Comparison of ENCODE assay signal across 8 mouse cellular contexts in the genomic region with DNA sequence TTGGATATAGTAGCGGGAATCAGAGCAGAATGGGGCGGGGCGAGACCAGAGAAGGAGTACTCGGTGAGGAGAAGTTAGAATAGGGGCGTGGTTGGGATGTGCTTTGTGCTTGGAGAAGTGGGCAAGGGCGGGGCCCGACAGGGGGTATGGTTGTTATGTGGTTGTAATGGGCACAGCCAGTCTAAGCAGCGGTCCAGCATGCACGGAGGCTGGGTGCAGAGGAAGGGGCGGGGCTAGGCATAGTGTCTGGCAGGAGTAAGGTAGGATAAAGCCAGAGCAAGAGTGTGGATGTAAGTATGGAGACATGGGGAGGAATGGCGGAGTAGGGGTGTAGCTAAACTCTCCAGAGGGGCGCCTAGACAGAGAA. TPM values are rescaled to one million over a fixed set of nuclear protein-coding genes. Genes with fewer than 3 reads are reported as not detected.
A peak's percentile ranks its signal among the peaks of the same experiment; 100 is the strongest.
DNase-seq lines count a peak whose midpoint lies in the region; ATAC-seq lines count a peak whose summit lies in the region.

No protein-coding gene starts in this region.

- no peak for DNase-seq in kidney, postnatal 36 days
- no peak for DNase-seq in hindbrain, embryonic 11.5 days (ENCODE audit: low spot score)
- DNase-seq in layer of hippocampus, postnatal 36 days = no peak
- no peak for DNase-seq in cerebellum, adult 9-10 months
- no peak for DNase-seq in adipocyte (ENCODE audit: low spot score)

- no peak overlapping the region for H3K27ac ChIP-seq in kidney, embryonic 14.5 days (ENCODE audit: low read depth, low read length)
- H3K27ac ChIP-seq in brown adipose tissue, adult 24 weeks (replicated peaks; ENCODE audit: low read depth, low read length) = no peak overlapping the region
- H3K27ac ChIP-seq in hindbrain, embryonic 11.5 days (ENCODE audit: low read depth, low read length) = no peak overlapping the region
- H3K27ac ChIP-seq in midbrain, embryonic 13.5 days = peak overlapping the region; percentile 80

- peak overlapping the region; percentile 52 for H3K4me3 ChIP-seq in kidney, embryonic 14.5 days (ENCODE audit: low read length)
- peak overlapping the region; percentile 15; the same call in 1 of the 2 replicates for H3K4me3 ChIP-seq in brown adipose tissue, adult 24 weeks (ENCODE audit: insufficient read depth, low read depth, low read length)
- peak overlapping the region; percentile 44 for H3K4me3 ChIP-seq in hindbrain, embryonic 11.5 days (ENCODE audit: low read depth, low read length)
- H3K4me3 ChIP-seq in midbrain, embryonic 13.5 days (replicated peaks) = peak overlapping the region; percentile 46

- peak; percentile 77 for ATAC-seq in kidney, embryonic 14.5 days (ENCODE audit: low FRiP score, low TSS enrichment)
- peak; percentile 78 for ATAC-seq in hindbrain, embryonic 11.5 days (ENCODE audit: low FRiP score)
- ATAC-seq in midbrain, embryonic 13.5 days = peak; percentile 78

- H3K4me2 ChIP-seq in kidney, embryonic 14.5 days (replicated peaks; ENCODE audit: low read depth, low read length) = peak overlapping the region; percentile 92
- H3K4me2 ChIP-seq in hindbrain, embryonic 11.5 days (replicated peaks; ENCODE audit: low read depth, low read length) = peak overlapping the region; percentile 77
- peak overlapping the region; percentile 77 for H3K4me2 ChIP-seq in midbrain, embryonic 13.5 days (replicated peaks)

- H3K27me3 ChIP-seq in kidney, embryonic 14.5 days (ENCODE audit: control insufficient read depth, insufficient read depth, low read length) = no peaks in the 10 kb centered on the region
- no peaks in the 10 kb centered on the region; the same call in 1 of the 2 replicates for H3K27me3 ChIP-seq in hindbrain, embryonic 11.5 days (ENCODE audit: control insufficient read depth, insufficient read depth, low read length)
- peaks cover 3% of the 10 kb centered on the region; the same call in 1 of the 2 replicates for H3K27me3 ChIP-seq in midbrain, embryonic 13.5 days

- 2% methylated on average over 12 of the region's 12 CpGs for WGBS in kidney, embryonic 14.5 days
- 3% methylated on average over 12 of the region's 12 CpGs for WGBS in hindbrain, embryonic 11.5 days
- 1% methylated on average over 12 of the region's 12 CpGs for WGBS in midbrain, embryonic 13.5 days

- H3K4me1 ChIP-seq in kidney, embryonic 14.5 days (ENCODE audit: control insufficient read depth, insufficient read depth, low read length) = 0 out of 2 replicates have a peak, but pooled peaks cover 5% of the 10 kb centered on the region
- 0 out of 2 replicates have a peak, but pooled peaks cover 3% of the 10 kb centered on the region for H3K4me1 ChIP-seq in brown adipose tissue, adult 24 weeks (ENCODE audit: control insufficient read depth, insufficient read depth, insufficient read length, low read length)
- peaks cover 5% of the 10 kb centered on the region; the same call in 1 of the 2 replicates for H3K4me1 ChIP-seq in hindbrain, embryonic 11.5 days (replicated peaks; ENCODE audit: control insufficient read depth, insufficient read depth, low read length)
- peaks cover 35% of the 10 kb centered on the region for H3K4me1 ChIP-seq in midbrain, embryonic 13.5 days (replicated peaks)

- H3K36me3 ChIP-seq in kidney, embryonic 14.5 days (ENCODE audit: control insufficient read depth, insufficient read depth, low read length) = no peaks in the 10 kb centered on the region
- no peaks in the 10 kb centered on the region for H3K36me3 ChIP-seq in hindbrain, embryonic 11.5 days (ENCODE audit: control insufficient read depth, insufficient read depth, low read length)
- peaks cover 14% of the 10 kb centered on the region; the same call in 1 of the 2 replicates for H3K36me3 ChIP-seq in midbrain, embryonic 13.5 days

- no peak overlapping the region for H3K9ac ChIP-seq in kidney, embryonic 14.5 days (ENCODE audit: low read depth, low read length)
- no peak overlapping the region for H3K9ac ChIP-seq in hindbrain, embryonic 11.5 days (ENCODE audit: low read depth, low read length)
- H3K9ac ChIP-seq in midbrain, embryonic 13.5 days (replicated peaks) = peak overlapping the region; percentile 65; the same call in 1 of the 2 replicates

- no peaks in the 10 kb centered on the region for H3K9me3 ChIP-seq in kidney, embryonic 14.5 days (ENCODE audit: control insufficient read depth, low read length)
- no peaks in the 10 kb centered on the region for H3K9me3 ChIP-seq in hindbrain, embryonic 11.5 days (ENCODE audit: control insufficient read depth, low read length)
- no peaks in the 10 kb centered on the region for H3K9me3 ChIP-seq in midbrain, embryonic 13.5 days

RNA-seq across cellular contexts. Expression of a gene that starts 28.8 kb away (rescaled TPM):
- polyA plus RNA-seq in kidney, embryonic 14.5 days (2014; fragmentation: Nextera tagmentation; extraction: Ambion mirVana) = 0.09 and 0.11 TPM in 2 replicates
- not detected in 2 replicates for polyA plus RNA-seq in brown adipose tissue, adult 24 weeks (2012; ENCODE audit: insufficient read depth, insufficient read length, missing spikeins)
- 33.2 and 39.8 TPM in 2 replicates for polyA plus RNA-seq in hindbrain, embryonic 11.5 days (2014; fragmentation: Nextera tagmentation; extraction: Ambion mirVana)
- polyA plus RNA-seq in midbrain, embryonic 13.5 days (2015; fragmentation: Nextera tagmentation; extraction: Ambion mirVana) = 91.4 and 124 TPM in 2 replicates
- total RNA-seq in layer of hippocampus, postnatal 36 days (2021) = 10 to 100 TPM; 83.5 to 86.9 TPM

RNA-seq across cellular contexts. Expression of a gene that starts 52.2 kb away (rescaled TPM):
- 32.4 and 36.9 TPM in 2 replicates for polyA plus RNA-seq in kidney, embryonic 14.5 days (2014; fragmentation: Nextera tagmentation; extraction: Ambion mirVana)
- 233 and 423 TPM in 2 replicates for polyA plus RNA-seq in brown adipose tissue, adult 24 weeks (2012; ENCODE audit: insufficient read depth, insufficient read length, missing spikeins)
- 16.6 and 26.1 TPM in 2 replicates for polyA plus RNA-seq in hindbrain, embryonic 11.5 days (2014; fragmentation: Nextera tagmentation; extraction: Ambion mirVana)
- 6.8 and 7.1 TPM in 2 replicates for polyA plus RNA-seq in midbrain, embryonic 13.5 days (2015; fragmentation: Nextera tagmentation; extraction: Ambion mirVana)
- total RNA-seq in layer of hippocampus, postnatal 36 days (2021) = 10 to 100 TPM; 19.2 to 28.1 TPM

RNA-seq across cellular contexts. Expression of a gene that starts 57.2 kb away (rescaled TPM):
- polyA plus RNA-seq in kidney, embryonic 14.5 days (2014; fragmentation: Nextera tagmentation; extraction: Ambion mirVana) = 429 and 590 TPM in 2 replicates
- polyA plus RNA-seq in brown adipose tissue, adult 24 weeks (2012; ENCODE audit: insufficient read depth, insufficient read length, missing spikeins) = 1,985 and 2,008 TPM in 2 replicates
- polyA plus RNA-seq in hindbrain, embryonic 11.5 days (2014; fragmentation: Nextera tagmentation; extraction: Ambion mirVana) = 620 and 621 TPM in 2 replicates
- 563 and 580 TPM in 2 replicates for polyA plus RNA-seq in midbrain, embryonic 13.5 days (2015; fragmentation: Nextera tagmentation; extraction: Ambion mirVana)
- 100 to 1,000 TPM; 387 to 407 TPM for total RNA-seq in layer of hippocampus, postnatal 36 days (2021)

RNA-seq across cellular contexts. Expression of a gene that starts 57.3 kb away (rescaled TPM):
- polyA plus RNA-seq in kidney, embryonic 14.5 days (2014; fragmentation: Nextera tagmentation; extraction: Ambion mirVana) = 0.19 and 0.72 TPM in 2 replicates
- not detected in 2 replicates for polyA plus RNA-seq in brown adipose tissue, adult 24 weeks (2012; ENCODE audit: insufficient read depth, insufficient read length, missing spikeins)
- 0.36 and 0.54 TPM in 2 replicates for polyA plus RNA-seq in hindbrain, embryonic 11.5 days (2014; fragmentation: Nextera tagmentation; extraction: Ambion mirVana)
- 0.34 TPM in 1 of 2 replicates, not detected in the other for polyA plus RNA-seq in midbrain, embryonic 13.5 days (2015; fragmentation: Nextera tagmentation; extraction: Ambion mirVana)
- total RNA-seq in layer of hippocampus, postnatal 36 days (2021) = not detected

Comparison
In these comparisons a context has a peak if more than half of its experiments do, and no peak if none do; other contexts are left out.
1. RNA of a gene that starts 28.8 kb away (polyA plus RNA-seq): 91.4 to 124 TPM in midbrain, embryonic 13.5 days and 33.2 to 39.8 TPM in hindbrain, embryonic 11.5 days; 0.09 to 0.11 TPM in kidney, embryonic 14.5 days and not detected in brown adipose tissue, adult 24 weeks; every median in the first group is over 10 times any median in the second.
2. Peak in every context shown above with its lines, with median percentiles within 50 percentile points of each other: ATAC-seq, H3K4me2 ChIP-seq and H3K4me3 ChIP-seq.